Mouse (Mus musculus): ENCODE data around the gene Clcf1. TPM values are rescaled to one million over a fixed set of nuclear protein-coding genes. Genes with fewer than 3 reads are reported as not detected.

Clcf1 gene
- polyA plus RNA-seq, 1 experiment from 2014 or later = 2.4 TPM

GRCm38 (mm10) chr19:4232186-4232572, 18.1 kb downstream of the Clcf1 start:
- H3K9ac ChIP-seq (ENCODE audit: low read depth, low read length) = peak overlapping the region; percentile 63
- H3K4me1 ChIP-seq (replicated peaks; ENCODE audit: control insufficient read depth, insufficient read depth, low read length) = peaks cover 7% of the 10 kb centered on the region
- H3K27ac ChIP-seq (ENCODE audit: low read depth, low read length) = peak overlapping the region; percentile 89
- no peaks in the 10 kb centered on the region for H3K36me3 ChIP-seq (ENCODE audit: control insufficient read depth, insufficient read depth)
- peak; percentile 65 for ATAC-seq
- no peak for TF ChIP-seq CTCF (IDR thresholded peaks at IDR 0.05; ENCODE audit: low read depth)
- peak overlapping the region; percentile 84 for H3K4me2 ChIP-seq (replicated peaks; ENCODE audit: low read depth)
- H3K9me3 ChIP-seq (ENCODE audit: control insufficient read depth) = no peaks in the 10 kb centered on the region
- H3K27me3 ChIP-seq (replicated peaks; ENCODE audit: control insufficient read depth, insufficient read depth, low read length) = no peaks in the 10 kb centered on the region
- peak overlapping the region; percentile 53 for H3K4me3 ChIP-seq (ENCODE audit: low read depth, low read length)
- 18% methylated on average over 2 of the region's 2 CpGs for WGBS

GRCm38 (mm10) chr19:4232651-4233050, 18.6 kb downstream of the Clcf1 start:
- no peaks in the 10 kb centered on the region for H3K36me3 ChIP-seq (ENCODE audit: control insufficient read depth, insufficient read depth)
- H3K4me1 ChIP-seq (replicated peaks; ENCODE audit: control insufficient read depth, insufficient read depth, low read length) = peaks cover 7% of the 10 kb centered on the region
- no peaks in the 10 kb centered on the region for H3K9me3 ChIP-seq (ENCODE audit: control insufficient read depth)
- no peak for TF ChIP-seq CTCF (IDR thresholded peaks at IDR 0.05; ENCODE audit: low read depth)
- no peak for ATAC-seq
- H3K4me3 ChIP-seq (ENCODE audit: low read depth, low read length) = no peak overlapping the region
- peak overlapping the region; percentile 63; the same call in 1 of the 2 replicates for H3K9ac ChIP-seq (ENCODE audit: low read depth, low read length)
- H3K27ac ChIP-seq (ENCODE audit: low read depth, low read length) = peak overlapping the region; percentile 89; the same call in 1 of the 2 replicates
- peak overlapping the region; percentile 84 for H3K4me2 ChIP-seq (replicated peaks; ENCODE audit: low read depth)
- H3K27me3 ChIP-seq (replicated peaks; ENCODE audit: control insufficient read depth, insufficient read depth, low read length) = no peaks in the 10 kb centered on the region
- 82% methylated on average over 7 of the region's 7 CpGs for WGBS

GRCm38 (mm10) chr19:4234548-4234947, 20.5 kb downstream of the Clcf1 start:
- ATAC-seq = no peak
- Histone ChIP-seq H3K36me3 (ENCODE audit: control insufficient read depth, insufficient read depth) (no peaks in the 10 kb centered on the region), H3K27ac (ENCODE audit: low read depth, low read length) (no peak overlapping the region), H3K4me1 (replicated peaks; ENCODE audit: control insufficient read depth, insufficient read depth, low read length) (peaks cover 5% of the 10 kb centered on the region; the same call in 1 of the 2 replicates), H3K4me3 (ENCODE audit: low read depth, low read length) (no peak overlapping the region), H3K4me2 (replicated peaks; ENCODE audit: low read depth) (no peak overlapping the region), H3K9ac (ENCODE audit: low read depth, low read length) (no peak overlapping the region), H3K9me3 (ENCODE audit: control insufficient read depth) (no peaks in the 10 kb centered on the region), H3K27me3 (replicated peaks; ENCODE audit: control insufficient read depth, insufficient read depth, low read length) (no peaks in the 10 kb centered on the region)
- no peak for TF ChIP-seq CTCF (IDR thresholded peaks at IDR 0.05; ENCODE audit: low read depth)
- WGBS = 67% methylated on average over 4 of the region's 4 CpGs

- Histone ChIP-seq H3K4me1 (replicated peaks; ENCODE audit: control insufficient read depth, insufficient read depth, low read length) (no peaks in the 10 kb centered on the region), H3K27me3 (replicated peaks; ENCODE audit: control insufficient read depth, insufficient read depth, low read length) (no peaks in the 10 kb centered on the region), H3K4me2 (replicated peaks; ENCODE audit: low read depth) (no peak overlapping the region), H3K4me3 (ENCODE audit: low read depth, low read length) (no peak overlapping the region), H3K9me3 (ENCODE audit: control insufficient read depth) (no peaks in the 10 kb centered on the region), H3K36me3 (ENCODE audit: control insufficient read depth, insufficient read depth) (no peaks in the 10 kb centered on the region), H3K27ac (ENCODE audit: low read depth, low read length) (no peak overlapping the region), H3K9ac (ENCODE audit: low read depth, low read length) (no peak overlapping the region)
- no peak for TF ChIP-seq CTCF (IDR thresholded peaks at IDR 0.05; ENCODE audit: low read depth)
- ATAC-seq = no peak
- 59% methylated on average over 8 of the region's 8 CpGs for WGBS
These were observed 26.2 kb downstream of the Clcf1 start for GRCm38 (mm10) chr19:4240247-4240668.

- no peaks in the 10 kb centered on the region for H3K36me3 ChIP-seq (ENCODE audit: control insufficient read depth, insufficient read depth)
- no peaks in the 10 kb centered on the region for H3K9me3 ChIP-seq (ENCODE audit: control insufficient read depth)
- no peak overlapping the region for H3K4me2 ChIP-seq (replicated peaks; ENCODE audit: low read depth)
- no peaks in the 10 kb centered on the region for H3K27me3 ChIP-seq (replicated peaks; ENCODE audit: control insufficient read depth, insufficient read depth, low read length)
- no peak for ATAC-seq
- TF ChIP-seq CTCF (IDR thresholded peaks at IDR 0.05; ENCODE audit: low read depth) = peak; percentile 55
- no peaks in the 10 kb centered on the region for H3K4me1 ChIP-seq (replicated peaks; ENCODE audit: control insufficient read depth, insufficient read depth, low read length)
- H3K27ac ChIP-seq (ENCODE audit: low read depth, low read length) = no peak overlapping the region
- 69% methylated on average over 3 of the region's 3 CpGs for WGBS
- no peak overlapping the region for H3K4me3 ChIP-seq (ENCODE audit: low read depth, low read length)
- H3K9ac ChIP-seq (ENCODE audit: low read depth, low read length) = no peak overlapping the region
These were observed 28.4 kb downstream of the Clcf1 start for GRCm38 (mm10) chr19:4242416-4242815.

- ATAC-seq = 0 out of 2 replicates have a peak, but pooled peaks have one; percentile 39
- no peak overlapping the region for H3K4me3 ChIP-seq (ENCODE audit: low read depth, low read length)
These were observed 30.7 kb downstream of the Clcf1 start for GRCm38 (mm10) chr19:4244775-4245174.

GRCm38 (mm10) chr19:4247010-4247409, 33.0 kb downstream of the Clcf1 start:
- no peaks in the 10 kb centered on the region for H3K9me3 ChIP-seq (ENCODE audit: control insufficient read depth)
- no peaks in the 10 kb centered on the region for H3K27me3 ChIP-seq (replicated peaks; ENCODE audit: control insufficient read depth, insufficient read depth, low read length)
- peak; percentile 57 for TF ChIP-seq CTCF (IDR thresholded peaks at IDR 0.05; ENCODE audit: low read depth)
- no peaks in the 10 kb centered on the region for H3K36me3 ChIP-seq (ENCODE audit: control insufficient read depth, insufficient read depth)
- no peak overlapping the region for H3K4me2 ChIP-seq (replicated peaks; ENCODE audit: low read depth)
- ATAC-seq = no peak
- H3K27ac ChIP-seq (ENCODE audit: low read depth, low read length) = no peak overlapping the region
- WGBS = 64% methylated on average over 1 of the region's 1 CpGs
- no peak overlapping the region for H3K9ac ChIP-seq (ENCODE audit: low read depth, low read length)
- no peak overlapping the region for H3K4me3 ChIP-seq (ENCODE audit: low read depth, low read length)
- no peaks in the 10 kb centered on the region for H3K4me1 ChIP-seq (replicated peaks; ENCODE audit: control insufficient read depth, insufficient read depth, low read length)

More at GRCm38 (mm10) chr19:4244775-4245174, 30.7 kb downstream of the Clcf1 start:
- 71% methylated on average over 6 of the region's 6 CpGs for WGBS
- Histone ChIP-seq H3K9ac (ENCODE audit: low read depth, low read length) (no peak overlapping the region), H3K36me3 (ENCODE audit: control insufficient read depth, insufficient read depth) (no peaks in the 10 kb centered on the region), H3K4me1 (replicated peaks; ENCODE audit: control insufficient read depth, insufficient read depth, low read length) (no peaks in the 10 kb centered on the region), H3K27ac (ENCODE audit: low read depth, low read length) (no peak overlapping the region), H3K9me3 (ENCODE audit: control insufficient read depth) (no peaks in the 10 kb centered on the region), H3K4me2 (replicated peaks; ENCODE audit: low read depth) (no peak overlapping the region), H3K27me3 (replicated peaks; ENCODE audit: control insufficient read depth, insufficient read depth, low read length) (no peaks in the 10 kb centered on the region)
- TF ChIP-seq CTCF (IDR thresholded peaks at IDR 0.05; ENCODE audit: low read depth) = no peak

All from intestine, postnatal 0 days (tissue).